Mouse (Mus musculus) CH12.LX (cell line): ENCODE results near the gene Cep44. TPM values are rescaled to one million over a fixed set of nuclear protein-coding genes. Genes with fewer than 3 reads are reported as not detected.

Experiments
- DNase-seq: peaks from one replicate; pipeline ENCODE4 v3.0.0-alpha.2; 2013; ENCODE audit errors: extremely low read depth
- H3K27ac ChIP-seq: 2 replicates; pipeline ENCODE4 v1.5.1; 2012; ENCODE audit warnings: low read depth, mild to moderate bottlenecking, control low read depth, moderate library complexity; ENCODE audit not compliant: insufficient read depth
- H3K27me3 ChIP-seq: replicated peaks from 2 replicates; pipeline ENCODE3; 2012; ENCODE audit warnings: inconsistent platforms
- H3K36me3 ChIP-seq, 2 experiments: replicated peaks in 1 of 2; 2 replicates each; pipeline versions ENCODE3 to v1.6.1; 2012; ENCODE audit warnings: inconsistent platforms in 1 of 2, low read length in 1 of 2, mild to moderate bottlenecking in 1 of 2, mixed read lengths in 1 of 2, moderate library complexity in 1 of 2; ENCODE audit not compliant: control insufficient read depth in 1 of 2, insufficient read depth in 1 of 2
- H3K4me1 ChIP-seq, 2 experiments: 2 replicates each; pipeline ENCODE4 v1.6.1; 2012; ENCODE audit warnings: inconsistent platforms in 1 of 2, moderate library complexity in 1 of 2; ENCODE audit not compliant: insufficient read depth in 2 of 2, control insufficient read depth in 1 of 2
- H3K4me2 ChIP-seq: 2 replicates; pipeline ENCODE4 v1.6.1; 2012; ENCODE audit warnings: low read depth, mild to moderate bottlenecking, control low read depth; ENCODE audit not compliant: poor library complexity, insufficient read depth, severe bottlenecking
- H3K4me3 ChIP-seq, 3 experiments: fragments of 150-350 bp in 1 of 3; sonication (generic) in 1 of 3; replicated peaks in 1 of 3; 2 replicates each; pipeline versions ENCODE3 to v1.5.1; 2011 to 2012; ENCODE audit warnings: low read depth in 2 of 3, low read length in 2 of 3, mild to moderate bottlenecking in 2 of 3, moderate library complexity in 2 of 3, control low read depth in 1 of 3, improper control_type of control experiment in 1 of 3, inconsistent platforms in 1 of 3, mixed read lengths in 1 of 3; ENCODE audit not compliant: poor library complexity in 1 of 3
- H3K79me2 ChIP-seq: replicated peaks from 2 replicates; pipeline ENCODE4 v1.6.1; 2012; ENCODE audit warnings: mild to moderate bottlenecking, moderate library complexity; ENCODE audit not compliant: control insufficient read depth, poor library complexity, insufficient read depth, severe bottlenecking; ENCODE audit errors: extremely low read depth
- H3K9ac ChIP-seq: 2 replicates; pipeline ENCODE4 v1.6.1; 2012; ENCODE audit warnings: low read depth, mild to moderate bottlenecking, control low read depth, moderate library complexity; ENCODE audit not compliant: insufficient read depth
- H3K9me3 ChIP-seq: replicated peaks from 2 replicates; pipeline ENCODE3; 2012; ENCODE audit warnings: low read length, inconsistent platforms, mixed read lengths
- BHLHE40 ChIP-seq: IDR thresholded peaks from 2 replicates; pipeline ENCODE4 v1.6.1; 2011; ENCODE audit warnings: mild to moderate bottlenecking, low read depth, low read length, improper control_type of control experiment
- CHD1 ChIP-seq: IDR thresholded peaks from 2 replicates; pipeline ENCODE4 v1.6.1; 2012; ENCODE audit warnings: low read depth, low read length, improper control_type of control experiment, inconsistent platforms
- CTCF ChIP-seq, 2 experiments: IDR thresholded peaks in 1 of 2; conservative IDR thresholded peaks in 1 of 2; 2 replicates each; pipeline ENCODE4 v1.5.1; 2011 to 2012; ENCODE audit warnings: low read depth in 2 of 2, low read length in 2 of 2, improper control_type of control experiment in 1 of 2, inconsistent platforms in 1 of 2, mild to moderate bottlenecking in 1 of 2, moderate library complexity in 1 of 2
- ETS1 ChIP-seq: conservative IDR thresholded peaks from 2 replicates; pipeline ENCODE4 v1.6.1; 2012; ENCODE audit warnings: low read depth, mild to moderate bottlenecking, inconsistent platforms, low read length, improper control_type of control experiment, moderate library complexity
- IRF4 ChIP-seq: IDR thresholded peaks from 2 replicates; pipeline ENCODE4 v1.6.1; 2014; ENCODE audit warnings: low read depth, mild to moderate bottlenecking, inconsistent platforms, low read length, improper control_type of control experiment
- JUN ChIP-seq: IDR thresholded peaks from 2 replicates; pipeline ENCODE4 v1.6.1; 2011; ENCODE audit warnings: low read depth, mild to moderate bottlenecking, low read length, improper control_type of control experiment, moderate library complexity; ENCODE audit not compliant: insufficient read depth
- JUND ChIP-seq: conservative IDR thresholded peaks from 2 replicates; pipeline ENCODE4 v1.6.1; 2011; ENCODE audit warnings: low read depth, low read length, improper control_type of control experiment
- MEF2A ChIP-seq: IDR thresholded peaks from 2 replicates; pipeline ENCODE4 v1.6.1; 2014; ENCODE audit warnings: low read depth, mild to moderate bottlenecking, inconsistent platforms, low read length, improper control_type of control experiment, borderline replicate concordance
- MXI1 ChIP-seq: IDR thresholded peaks from 2 replicates; pipeline ENCODE4 v1.6.1; 2011; ENCODE audit warnings: mild to moderate bottlenecking, low read depth, low read length, improper control_type of control experiment
- MYC ChIP-seq: IDR thresholded peaks from 2 replicates; pipeline ENCODE4 v1.6.1; 2011; ENCODE audit warnings: low read depth, mild to moderate bottlenecking, improper control_type of control experiment, low read length
- NELFE ChIP-seq: IDR thresholded peaks from 2 replicates; pipeline ENCODE4 v1.6.1; 2011; ENCODE audit warnings: low read depth, low read length, improper control_type of control experiment
- NRF1 ChIP-seq: IDR thresholded peaks from 2 replicates; pipeline ENCODE4 v1.6.1; 2014; ENCODE audit warnings: low read depth, mild to moderate bottlenecking, inconsistent platforms, low read length, improper control_type of control experiment, moderate library complexity
- PAX5 ChIP-seq: IDR thresholded peaks from 2 replicates; pipeline ENCODE4 v1.6.1; 2012; ENCODE audit warnings: low read length, inconsistent platforms, mixed read lengths
- POLR2A ChIP-seq: IDR thresholded peaks from 2 replicates; pipeline ENCODE4 v1.6.1; 2011; ENCODE audit warnings: low read depth, mild to moderate bottlenecking, improper control_type of control experiment, low read length
- RAD21 ChIP-seq: IDR thresholded peaks from 2 replicates; pipeline ENCODE4 v1.6.1; 2011; ENCODE audit warnings: low read depth, mild to moderate bottlenecking, low read length, improper control_type of control experiment, moderate library complexity
- RCOR1 ChIP-seq: conservative IDR thresholded peaks from 2 replicates; pipeline ENCODE4 v1.6.1; 2012; ENCODE audit warnings: low read depth, mild to moderate bottlenecking, inconsistent platforms, low read length, improper control_type of control experiment
- TBP ChIP-seq: conservative IDR thresholded peaks from 2 replicates; pipeline ENCODE4 v1.6.1; 2011; ENCODE audit warnings: low read depth, low read length, improper control_type of control experiment
- USF2 ChIP-seq: conservative IDR thresholded peaks from 2 replicates; pipeline ENCODE4 v1.6.1; 2011; ENCODE audit warnings: low read depth, low read length, improper control_type of control experiment
- ZC3H11A ChIP-seq: IDR thresholded peaks from 2 replicates; pipeline ENCODE4 v1.6.1; 2012; ENCODE audit warnings: low read depth, mild to moderate bottlenecking, inconsistent platforms, low read length, improper control_type of control experiment
- ZKSCAN1 ChIP-seq: IDR thresholded peaks from 2 replicates; pipeline ENCODE4 v1.6.1; 2012; ENCODE audit warnings: low read depth, inconsistent platforms, low read length, improper control_type of control experiment, borderline replicate concordance
- ZNF384 ChIP-seq: IDR thresholded peaks from 2 replicates; pipeline ENCODE4 v1.6.1; 2012; ENCODE audit warnings: low read depth, low read length, improper control_type of control experiment, inconsistent platforms
- dilution Hi-C: fragments of 300-500 bp; cut with MboI; formaldehyde crosslinking; loops from 2 replicates; pipeline ENCODE4 v1.14.3; 2020; ENCODE audit warnings: low sequenced_read_pairs; ENCODE audit not compliant: extremely low pct_unique_long_range_greater_than_20kb, extremely low pct_ligation_motif_present
- in situ Hi-C: fragments of 300-500 bp; cut with MboI; formaldehyde crosslinking; loops from 3 replicates; pipeline ENCODE4 v1.14.3; 2019; ENCODE audit warnings: low sequenced_read_pairs, low pct_ligation_motif_present, low pct_unique_long_range_greater_than_20kb, mixed read lengths
- polyA plus RNA-seq: library from polyadenylated mRNA; unstranded; fragments of >175 nt; gene quantifications from 2 replicates; pipeline ENCODE4 v1.2.1, GENCODE M21; 2012; ENCODE audit warnings: low read depth; ENCODE audit not compliant: insufficient read length
- total RNA-seq, 2 experiments: library from RNA; depleted of rRNA; stranded (reverse); fragments of 300-350 nt in 1 of 2; fragments of >200 nt in 1 of 2; gene quantifications; 2 replicates each; pipeline ENCODE4 v1.2.3; 2012 to 2014

Cep44 gene
- total and polyA plus RNA-seq, 3 experiments, result 23.2 to 54.7 (median 28.5) TPM

DNA sequence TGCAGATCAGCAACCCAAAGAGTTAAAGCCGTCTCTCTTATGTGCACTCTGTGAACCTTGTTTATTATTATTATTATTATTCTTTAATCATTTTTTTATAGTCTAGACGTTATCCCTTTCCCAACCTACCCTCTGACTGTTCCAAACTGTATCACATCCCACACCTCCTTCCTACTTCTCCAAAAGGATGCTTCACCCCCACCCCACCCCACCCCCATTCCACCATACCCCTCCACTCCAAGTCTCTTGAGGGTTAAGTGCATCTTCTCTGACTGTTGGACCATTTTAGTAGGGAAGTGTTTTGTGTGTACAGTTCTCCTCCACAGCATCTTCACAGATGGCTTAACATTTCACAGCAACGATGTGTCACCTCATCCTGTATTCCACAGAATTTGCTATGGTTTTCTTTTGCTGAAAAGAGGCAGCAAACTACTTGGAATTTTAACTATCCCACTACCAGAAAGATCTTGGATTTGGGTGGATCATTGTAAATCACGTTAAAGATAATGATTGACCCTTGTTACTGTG, 41.8 kb downstream of the Cep44 start:
- TF ChIP-seq ZC3H11A, result no peak
- TF ChIP-seq JUND, result no peak
- TF ChIP-seq USF2, result no peak
- TF ChIP-seq NRF1, result no peak
- TF ChIP-seq MEF2A, result no peak
- TF ChIP-seq ZKSCAN1, result no peak
- no peak for TF ChIP-seq CHD1
- TF ChIP-seq JUN, result no peak
- TF ChIP-seq PAX5, result no peak
- TF ChIP-seq RCOR1, result no peak
- no peak for TF ChIP-seq POLR2A
- no peak for TF ChIP-seq NELFE
- no peak for TF ChIP-seq BHLHE40
- no peak for TF ChIP-seq CTCF (conservative IDR thresholded peaks at IDR 0.05 in 1 of 2, IDR thresholded peaks at IDR 0.05 in 1 of 2; ENCODE audit: low read depth in 2 of 2, low read length in 2 of 2)
- no peak for TF ChIP-seq MXI1
- TF ChIP-seq RAD21, result no peak
- no peak for TF ChIP-seq ZNF384
- TF ChIP-seq ETS1, result no peak
- TF ChIP-seq MYC, result no peak
- TF ChIP-seq, all 38 proteins: peak for 0
- H3K9me3 ChIP-seq, result no peaks in the 10 kb centered on the region
- no peaks in the 10 kb centered on the region for H3K4me1 ChIP-seq
- H3K27ac ChIP-seq, result no peak overlapping the region
- no peaks in the 10 kb centered on the region for H3K27me3 ChIP-seq
- H3K4me2 ChIP-seq, result no peak overlapping the region
- H3K4me3 ChIP-seq, result no peak overlapping the region
- dilution Hi-C loops (no loop called here), in situ Hi-C loops (no loop called here)
- DNase-seq, result no peak
- no peak overlapping the region for H3K9ac ChIP-seq
- H3K79me2 ChIP-seq, result no peaks in the 10 kb centered on the region
- no peaks in the 10 kb centered on the region for H3K36me3 ChIP-seq

GRCm38 (mm10) chr8:56508318-56508951, 42.4 kb downstream of the Cep44 start:
- dilution Hi-C loops, result no loop called here
- Histone ChIP-seq H3K9me3 (no peaks in the 10 kb centered on the region), H3K4me1 (no peaks in the 10 kb centered on the region), H3K27ac (no peak overlapping the region), H3K79me2 (no peaks in the 10 kb centered on the region), H3K9ac (no peak overlapping the region), H3K4me3 (no peak overlapping the region), H3K36me3 (no peaks in the 10 kb centered on the region), H3K4me2 (no peak overlapping the region), H3K27me3 (no peaks in the 10 kb centered on the region)
- in situ Hi-C loops, result no loop called here
- no peak for DNase-seq
- TF ChIP-seq JUN (no peak), USF2 (no peak), MXI1 (no peak), CTCF (conservative IDR thresholded peaks at IDR 0.05 in 1 of 2, IDR thresholded peaks at IDR 0.05 in 1 of 2; ENCODE audit: low read depth in 2 of 2, low read length in 2 of 2) (no peak), NRF1 (no peak), NELFE (no peak), TBP (no peak), JUND (no peak), IRF4 (no peak)
